Mouse (Mus musculus): Measurements from ENCODE around the gene Lrrc72. TPM values are rescaled to one million over a fixed set of nuclear protein-coding genes. Genes with fewer than 3 reads are reported as not detected.

Gene Lrrc72
- polyA plus RNA-seq (2014; fragmentation: Nextera tagmentation; extraction: Ambion mirVana) = not detected in 2 replicates

GRCm38 (mm10) chr12:36253298-36253697 lies at the start of gene Lrrc72:
TSS of gene Lrrc72 (minus strand) at chr12:36253398.
- H3K9ac ChIP-seq (replicated peaks; ENCODE audit: low read depth, low read length) = no peak within 1 kb of the TSS
- no peaks in the 10 kb centered on the region for H3K9me3 ChIP-seq (ENCODE audit: control insufficient read depth, low read length)
- H3K4me3 ChIP-seq (ENCODE audit: low read depth, low read length) = no peak within 1 kb of the TSS
- no peaks in the 10 kb centered on the region for H3K4me1 ChIP-seq (ENCODE audit: control insufficient read depth, insufficient read depth, low read length)
- H3K36me3 ChIP-seq (ENCODE audit: control insufficient read depth, insufficient read depth, low read length) = no peaks in the 10 kb centered on the region
- WGBS = 95% methylated on average over 9 of the region's 9 CpGs
- ATAC-seq (ENCODE audit: low read depth) = no peak
- no peaks in the 10 kb centered on the region for H3K27me3 ChIP-seq (ENCODE audit: control insufficient read depth, insufficient read depth, low read length)
- no peak within 1 kb of the TSS for H3K4me2 ChIP-seq (ENCODE audit: low read depth, low read length)
- H3K27ac ChIP-seq (ENCODE audit: low read depth, low read length) = no peak within 1 kb of the TSS

GRCm38 (mm10) chr12:36302326-36302725 lies 49.1 kb upstream of the Lrrc72 start:
- Histone ChIP-seq H3K9ac (replicated peaks; ENCODE audit: low read depth, low read length) (no peak overlapping the region), H3K9me3 (ENCODE audit: control insufficient read depth, low read length) (no peaks in the 10 kb centered on the region), H3K27me3 (ENCODE audit: control insufficient read depth, insufficient read depth, low read length) (no peaks in the 10 kb centered on the region), H3K4me1 (ENCODE audit: control insufficient read depth, insufficient read depth, low read length) (no peaks in the 10 kb centered on the region), H3K4me2 (ENCODE audit: low read depth, low read length) (no peak overlapping the region), H3K36me3 (ENCODE audit: control insufficient read depth, insufficient read depth, low read length) (no peaks in the 10 kb centered on the region), H3K4me3 (ENCODE audit: low read depth, low read length) (no peak overlapping the region), H3K27ac (ENCODE audit: low read depth, low read length) (no peak overlapping the region)
- 83% methylated on average over 12 of the region's 12 CpGs for WGBS
- no peak; the same call in 1 of the 2 replicates for ATAC-seq (ENCODE audit: low read depth)

GRCm38 (mm10) chr12:36291346-36291745 lies 38.1 kb upstream of the Lrrc72 start:
- 82% methylated on average over 6 of the region's 6 CpGs for WGBS
- H3K36me3 ChIP-seq (ENCODE audit: control insufficient read depth, insufficient read depth, low read length) = no peaks in the 10 kb centered on the region
- ATAC-seq (ENCODE audit: low read depth) = no peak
- H3K4me1 ChIP-seq (ENCODE audit: control insufficient read depth, insufficient read depth, low read length) = no peaks in the 10 kb centered on the region
- H3K9me3 ChIP-seq (ENCODE audit: control insufficient read depth, low read length) = no peaks in the 10 kb centered on the region
- H3K4me2 ChIP-seq (ENCODE audit: low read depth, low read length) = no peak overlapping the region
- no peak overlapping the region for H3K27ac ChIP-seq (ENCODE audit: low read depth, low read length)
- H3K4me3 ChIP-seq (ENCODE audit: low read depth, low read length) = no peak overlapping the region
- H3K9ac ChIP-seq (replicated peaks; ENCODE audit: low read depth, low read length) = no peak overlapping the region
- no peaks in the 10 kb centered on the region for H3K27me3 ChIP-seq (ENCODE audit: control insufficient read depth, insufficient read depth, low read length)

- Histone ChIP-seq H3K36me3 (ENCODE audit: control insufficient read depth, insufficient read depth, low read length) (no peaks in the 10 kb centered on the region), H3K4me1 (ENCODE audit: control insufficient read depth, insufficient read depth, low read length) (no peaks in the 10 kb centered on the region), H3K4me2 (ENCODE audit: low read depth, low read length) (no peak overlapping the region), H3K4me3 (ENCODE audit: low read depth, low read length) (no peak overlapping the region), H3K27ac (ENCODE audit: low read depth, low read length) (no peak overlapping the region), H3K9me3 (ENCODE audit: control insufficient read depth, low read length) (no peaks in the 10 kb centered on the region), H3K9ac (replicated peaks; ENCODE audit: low read depth, low read length) (no peak overlapping the region), H3K27me3 (ENCODE audit: control insufficient read depth, insufficient read depth, low read length) (no peaks in the 10 kb centered on the region)
- 64% methylated on average over 4 of the region's 4 CpGs for WGBS
- no peak for ATAC-seq (ENCODE audit: low read depth)
These were observed 37.3 kb upstream of the Lrrc72 start for GRCm38 (mm10) chr12:36290465-36290864.

GRCm38 (mm10) chr12:36289634-36290033 lies 36.4 kb upstream of the Lrrc72 start:
- ATAC-seq (ENCODE audit: low read depth) = no peak
- H3K9ac ChIP-seq (replicated peaks; ENCODE audit: low read depth, low read length) = no peak overlapping the region
- 87% methylated on average over 8 of the region's 8 CpGs for WGBS
- no peaks in the 10 kb centered on the region for H3K9me3 ChIP-seq (ENCODE audit: control insufficient read depth, low read length)
- no peaks in the 10 kb centered on the region for H3K36me3 ChIP-seq (ENCODE audit: control insufficient read depth, insufficient read depth, low read length)
- H3K4me2 ChIP-seq (ENCODE audit: low read depth, low read length) = no peak overlapping the region
- H3K4me3 ChIP-seq (ENCODE audit: low read depth, low read length) = no peak overlapping the region
- H3K27ac ChIP-seq (ENCODE audit: low read depth, low read length) = no peak overlapping the region
- no peaks in the 10 kb centered on the region for H3K4me1 ChIP-seq (ENCODE audit: control insufficient read depth, insufficient read depth, low read length)
- no peaks in the 10 kb centered on the region for H3K27me3 ChIP-seq (ENCODE audit: control insufficient read depth, insufficient read depth, low read length)

GRCm38 (mm10) chr12:36274823-36275222 lies 21.6 kb upstream of the Lrrc72 start:
- H3K36me3 ChIP-seq (ENCODE audit: control insufficient read depth, insufficient read depth, low read length) = no peaks in the 10 kb centered on the region
- H3K9ac ChIP-seq (replicated peaks; ENCODE audit: low read depth, low read length) = no peak overlapping the region
- H3K4me3 ChIP-seq (ENCODE audit: low read depth, low read length) = no peak overlapping the region
- H3K27ac ChIP-seq (ENCODE audit: low read depth, low read length) = no peak overlapping the region
- no peaks in the 10 kb centered on the region for H3K9me3 ChIP-seq (ENCODE audit: control insufficient read depth, low read length)
- H3K4me2 ChIP-seq (ENCODE audit: low read depth, low read length) = no peak overlapping the region
- 68% methylated on average over 3 of the region's 3 CpGs for WGBS
- H3K4me1 ChIP-seq (ENCODE audit: control insufficient read depth, insufficient read depth, low read length) = no peaks in the 10 kb centered on the region
- ATAC-seq (ENCODE audit: low read depth) = no peak
- H3K27me3 ChIP-seq (ENCODE audit: control insufficient read depth, insufficient read depth, low read length) = no peaks in the 10 kb centered on the region

GRCm38 (mm10) chr12:36267670-36268246 lies 14.6 kb upstream of the Lrrc72 start:
- Histone ChIP-seq H3K9ac (replicated peaks; ENCODE audit: low read depth, low read length) (no peak overlapping the region), H3K4me2 (ENCODE audit: low read depth, low read length) (no peak overlapping the region), H3K9me3 (ENCODE audit: control insufficient read depth, low read length) (no peaks in the 10 kb centered on the region), H3K27ac (ENCODE audit: low read depth, low read length) (no peak overlapping the region), H3K4me3 (ENCODE audit: low read depth, low read length) (no peak overlapping the region), H3K27me3 (ENCODE audit: control insufficient read depth, insufficient read depth, low read length) (no peaks in the 10 kb centered on the region), H3K36me3 (ENCODE audit: control insufficient read depth, insufficient read depth, low read length) (no peaks in the 10 kb centered on the region), H3K4me1 (ENCODE audit: control insufficient read depth, insufficient read depth, low read length) (no peaks in the 10 kb centered on the region)
- 89% methylated on average over 8 of the region's 8 CpGs for WGBS
- no peak for ATAC-seq (ENCODE audit: low read depth)

- H3K27ac ChIP-seq (ENCODE audit: low read depth, low read length) = no peak overlapping the region
- WGBS = 80% methylated on average over 11 of the region's 11 CpGs
- no peak for ATAC-seq (ENCODE audit: low read depth)
- H3K36me3 ChIP-seq (ENCODE audit: control insufficient read depth, insufficient read depth, low read length) = no peaks in the 10 kb centered on the region
- no peaks in the 10 kb centered on the region for H3K27me3 ChIP-seq (ENCODE audit: control insufficient read depth, insufficient read depth, low read length)
- no peak overlapping the region for H3K4me2 ChIP-seq (ENCODE audit: low read depth, low read length)
- no peak overlapping the region for H3K4me3 ChIP-seq (ENCODE audit: low read depth, low read length)
- no peaks in the 10 kb centered on the region for H3K4me1 ChIP-seq (ENCODE audit: control insufficient read depth, insufficient read depth, low read length)
- H3K9me3 ChIP-seq (ENCODE audit: control insufficient read depth, low read length) = no peaks in the 10 kb centered on the region
- no peak overlapping the region for H3K9ac ChIP-seq (replicated peaks; ENCODE audit: low read depth, low read length)
These were observed 9.0 kb upstream of the Lrrc72 start for GRCm38 (mm10) chr12:36262116-36262721.

GRCm38 (mm10) chr12:36255413-36255812 lies 2.2 kb upstream of the Lrrc72 start:
- H3K9ac ChIP-seq (replicated peaks; ENCODE audit: low read depth, low read length) = no peak overlapping the region
- H3K4me2 ChIP-seq (ENCODE audit: low read depth, low read length) = no peak overlapping the region
- no peak overlapping the region for H3K27ac ChIP-seq (ENCODE audit: low read depth, low read length)
- no peak overlapping the region for H3K4me3 ChIP-seq (ENCODE audit: low read depth, low read length)
- no peak for ATAC-seq (ENCODE audit: low read depth)
- no peaks in the 10 kb centered on the region for H3K27me3 ChIP-seq (ENCODE audit: control insufficient read depth, insufficient read depth, low read length)
- WGBS = 55% methylated on average over 5 of the region's 5 CpGs
- no peaks in the 10 kb centered on the region for H3K36me3 ChIP-seq (ENCODE audit: control insufficient read depth, insufficient read depth, low read length)
- H3K4me1 ChIP-seq (ENCODE audit: control insufficient read depth, insufficient read depth, low read length) = no peaks in the 10 kb centered on the region
- no peaks in the 10 kb centered on the region for H3K9me3 ChIP-seq (ENCODE audit: control insufficient read depth, low read length)
